Mouse (Mus musculus) E14TG2a.4 (cell line): ENCODE results near the gene Coa5.

Experiments used
- CTCF ChIP-seq: conservative IDR thresholded peaks from 2 replicates; pipeline ENCODE4 v1.5.1; 2014; ENCODE audit warnings: low read length
- POU5F1 ChIP-seq: IDR thresholded peaks from 2 replicates; pipeline ENCODE4 v1.6.1; 2014; ENCODE audit warnings: low read length, borderline replicate concordance

DNA sequence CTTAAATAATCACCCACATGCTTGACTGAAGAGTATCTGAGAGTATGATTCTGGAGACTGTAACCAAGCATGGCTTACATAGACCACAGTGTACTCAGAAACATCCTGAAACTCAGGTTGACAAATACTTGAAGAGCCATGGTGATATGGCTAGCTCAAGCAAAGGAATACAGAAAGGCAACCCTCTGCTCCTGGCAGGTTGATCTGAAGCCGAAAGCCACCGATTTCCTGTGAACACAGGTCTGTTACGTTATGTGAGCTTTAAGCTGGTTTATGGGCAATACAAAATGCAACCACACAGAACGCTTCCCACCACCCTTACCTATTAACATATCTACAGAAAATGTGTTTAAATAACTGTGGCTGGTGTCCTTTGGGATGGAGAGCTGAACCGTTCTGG lies 39.1 kb upstream of the Coa5 start:
- no peak for TF ChIP-seq CTCF
- TF ChIP-seq POU5F1, result no peak
